Mouse (Mus musculus): ENCODE data around the gene Hist1h2ae. TPM values are rescaled to one million over a fixed set of nuclear protein-coding genes. Genes with fewer than 3 reads are reported as not detected.
"Not testable (repeated sequence)": the region's sequence is repeated elsewhere in the genome, so short reads cannot be mapped to it uniquely, and the experiment has no call there.

Hist1h2ae gene
- total RNA-seq (2021), result 1 to 10 TPM; 2.9 to 3.8 TPM
- long read RNA-seq, experiment 1, result 0 reads
- long read RNA-seq, experiment 2, partial matches to known transcripts, result 0 of 2 reads
- long read RNA-seq, experiment 2, other reads (novel, unspliced or antisense), result 0 of 2 reads

GRCm38 (mm10) chr13:23571022-23571503 lies at the start of gene Hist1h2ae, which contains the start of gene Hist1h2bg:
Gene Hist1h2ae (minus strand): TSS chr13:23571220.
Gene Hist1h2bg (plus strand): TSS chr13:23571396.
- DNase-seq (ENCODE audit: low spot score in 2 of 2), result peak; percentile 56 to 65

- DNase-seq (ENCODE audit: low spot score in 2 of 2), result no peak
Observed at GRCm38 (mm10) chr13:23620056-23620732, 49.2 kb upstream of the Hist1h2ae start.

GRCm38 (mm10) chr13:23611638-23612037 lies 40.6 kb upstream of the Hist1h2ae start:
- DNase-seq (ENCODE audit: low spot score in 2 of 2), result no peak

GRCm38 (mm10) chr13:23610393-23610792 lies 39.4 kb upstream of the Hist1h2ae start:
- no peak for DNase-seq (ENCODE audit: low spot score in 2 of 2)

- DNase-seq (ENCODE audit: low spot score in 2 of 2), result no peak
Observed at GRCm38 (mm10) chr13:23609844-23610243, 38.8 kb upstream of the Hist1h2ae start.

GRCm38 (mm10) chr13:23609209-23609608 lies 38.2 kb upstream of the Hist1h2ae start:
- DNase-seq (ENCODE audit: low spot score in 2 of 2), result peak in 1 of 2 experiments; percentile 9

- no peak for DNase-seq (ENCODE audit: low spot score in 2 of 2)
Observed at GRCm38 (mm10) chr13:23605052-23605451, 34.0 kb upstream of the Hist1h2ae start.

GRCm38 (mm10) chr13:23604452-23604851 lies 33.4 kb upstream of the Hist1h2ae start:
- no peak for DNase-seq (ENCODE audit: low spot score in 2 of 2)

GRCm38 (mm10) chr13:23603182-23603699 lies 32.2 kb upstream of the Hist1h2ae start:
- DNase-seq (ENCODE audit: low spot score in 2 of 2), result no peak

- DNase-seq (ENCODE audit: low spot score in 2 of 2), result peak; percentile 83 to 84
Observed at GRCm38 (mm10) chr13:23597957-23598356, 26.9 kb upstream of the Hist1h2ae start.

GRCm38 (mm10) chr13:23595622-23596372 lies 24.8 kb upstream of the Hist1h2ae start:
- DNase-seq (ENCODE audit: low spot score in 2 of 2), result no peak

GRCm38 (mm10) chr13:23595185-23595584 lies 24.2 kb upstream of the Hist1h2ae start:
- no peak for DNase-seq (ENCODE audit: low spot score in 2 of 2)

- no peak for DNase-seq (ENCODE audit: low spot score in 2 of 2)
Observed at GRCm38 (mm10) chr13:23593051-23593770, 22.2 kb upstream of the Hist1h2ae start.

GRCm38 (mm10) chr13:23592614-23593013 lies 21.6 kb upstream of the Hist1h2ae start:
- DNase-seq (ENCODE audit: low spot score in 2 of 2), result no peak

- DNase-seq (ENCODE audit: low spot score in 2 of 2), result not testable (repeated sequence)
Observed at GRCm38 (mm10) chr13:23591886-23592285, 20.9 kb upstream of the Hist1h2ae start.

- no peak for DNase-seq (ENCODE audit: low spot score in 2 of 2)
Observed at GRCm38 (mm10) chr13:23591206-23591605, 20.2 kb upstream of the Hist1h2ae start.

- DNase-seq (ENCODE audit: low spot score in 2 of 2), result no peak
Observed at GRCm38 (mm10) chr13:23586940-23587225, 15.9 kb upstream of the Hist1h2ae start.

GRCm38 (mm10) chr13:23586099-23586939 lies 15.3 kb upstream of the Hist1h2ae start:
- no peak for DNase-seq (ENCODE audit: low spot score in 2 of 2)

- peak; percentile 52 to 59 for DNase-seq (ENCODE audit: low spot score in 2 of 2)
Observed at GRCm38 (mm10) chr13:23585442-23586098, 14.6 kb upstream of the Hist1h2ae start.

GRCm38 (mm10) chr13:23585029-23585441 lies 14.0 kb upstream of the Hist1h2ae start:
- peak; percentile 53 to 54 for DNase-seq (ENCODE audit: low spot score in 2 of 2)

All from adrenal gland, adult 18-20 months (tissue).